Mouse (Mus musculus): ENCODE results near the gene 4930558C23Rik.

DNA sequence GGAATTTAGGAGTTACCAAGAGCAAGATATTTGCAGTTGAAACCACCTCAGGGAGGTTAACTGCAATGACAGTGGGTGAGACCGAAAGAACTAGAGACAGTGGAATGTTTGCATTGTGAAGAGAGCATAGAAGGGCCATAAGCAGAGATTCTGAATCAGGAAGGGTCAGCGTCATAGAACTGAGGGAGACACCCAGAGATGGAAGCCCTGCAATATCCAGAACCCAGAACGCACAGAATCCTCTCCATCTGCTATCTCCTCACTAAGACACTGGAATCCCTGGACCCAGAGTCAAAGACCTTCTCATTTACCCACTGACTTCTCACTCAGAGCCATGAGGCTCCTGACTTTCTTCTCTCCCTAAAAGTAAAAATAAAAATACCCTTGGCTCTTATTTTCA is at the start of gene 4930558C23Rik:
- TF ChIP-seq POLR2A (IDR thresholded peaks at IDR 0.05; ENCODE audit: low read depth, low read length) (no peak), CTCF (IDR thresholded peaks at IDR 0.05; ENCODE audit: extremely low read depth, insufficient read length, insufficient replicate concordance, low read depth, low read length) (no peak)
